In the genomic region with DNA sequence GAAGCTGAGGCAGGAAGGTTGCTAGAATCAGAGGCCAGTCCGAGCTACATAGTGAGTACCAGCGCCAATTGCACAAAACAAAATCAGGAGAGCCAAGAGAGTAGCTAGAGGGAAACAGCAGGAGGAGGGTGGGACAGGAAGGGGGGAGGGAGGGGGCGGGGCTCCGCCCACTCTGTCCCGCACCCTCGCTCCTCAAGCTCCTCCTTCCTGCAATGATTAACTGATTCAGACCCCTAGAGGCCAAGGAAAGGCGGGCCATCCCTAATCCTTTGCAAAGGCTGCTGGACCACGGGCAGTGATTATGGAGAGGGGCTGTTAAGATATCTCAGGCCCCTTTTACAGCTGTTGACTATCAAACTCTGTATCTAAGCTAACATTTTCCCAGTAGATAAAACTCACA, we compare ENCODE assay signal across 9 mouse cellular contexts. TPM values are rescaled to one million over a fixed set of nuclear protein-coding genes. Genes with fewer than 3 reads are reported as not detected.
DNase-seq lines count a peak whose midpoint lies in the region; ATAC-seq and TF ChIP-seq lines count a peak whose summit lies in the region.
"Had no signal": no experiment of that assay in that cellular context is flagged by ENCODE, and none has a peak within 500 bp of the region (broad histone marks: within the 10 kb centered on the region; RNA-seq: fewer than 3 reads in every experiment).

No protein-coding gene starts in this region.

- H3K4me2 ChIP-seq in intestine, embryonic 15.5 days (replicated peaks), result no peak overlapping the region

- no peaks in the 10 kb centered on the region for H3K36me3 ChIP-seq in intestine, embryonic 15.5 days

- no peaks in the 10 kb centered on the region for H3K9me3 ChIP-seq in intestine, embryonic 15.5 days

- H3K9ac ChIP-seq in intestine, embryonic 15.5 days, result no peak overlapping the region

- TF ChIP-seq CTCF in lung, adult 2 months (IDR thresholded peaks at IDR 0.05; ENCODE audit: insufficient read depth, low read length), result no peak

- DNase-seq in kidney, postnatal 10 days, result peak; percentile 35
- no peak for DNase-seq in kidney, adult 9 months
- peak; percentile 30 for DNase-seq in T-cell, adult 2 months (ENCODE audit: low spot score)
- DNase-seq in retina, embryonic 14.5 days (ENCODE audit: low spot score), result peak; percentile 60
- no peak for DNase-seq in ovary, adult 18-20 months (ENCODE audit: low spot score)
- no peak for DNase-seq in right cerebral cortex, postnatal 10 days (ENCODE audit: low spot score in 2 of 2)
- DNase-seq in lung, adult 2 months, result no peak
- DNase-seq: kidney, adult 11 months had no signal

- peak; percentile 71 for ATAC-seq in intestine, embryonic 15.5 days

- no peak overlapping the region for H3K27ac ChIP-seq in intestine, embryonic 15.5 days

- no peaks in the 10 kb centered on the region for H3K27me3 ChIP-seq in intestine, embryonic 15.5 days (replicated peaks)

- no peaks in the 10 kb centered on the region for H3K4me1 ChIP-seq in intestine, embryonic 15.5 days (replicated peaks)
- H3K4me1 ChIP-seq in lung, adult 2 months (ENCODE audit: control insufficient read depth, insufficient read depth, low read length), result no peaks in the 10 kb centered on the region

- H3K4me3 ChIP-seq in intestine, embryonic 15.5 days (replicated peaks), result no peak overlapping the region
- no peak overlapping the region for H3K4me3 ChIP-seq in lung, adult 2 months (replicated peaks; ENCODE audit: extremely low read depth, low read depth, low read length)

- WGBS in intestine, embryonic 15.5 days, result 21% methylated on average over 8 of the region's 8 CpGs
- 16% methylated on average over 8 of the region's 8 CpGs for WGBS in lung, adult 2 months

- no peak for TF ChIP-seq POLR2A in lung, adult 2 months (IDR thresholded peaks at IDR 0.05; ENCODE audit: borderline replicate concordance, extremely low read depth, low read depth, low read length)

RNA-seq across cellular contexts. Expression of gene Phgdh, which starts 8.9 kb away (rescaled TPM):
- 291 and 356 TPM in 2 replicates for polyA plus RNA-seq in intestine, embryonic 15.5 days (2015; fragmentation: Nextera tagmentation; extraction: Ambion mirVana)
- 19.8 and 21.4 TPM in 2 replicates for polyA plus RNA-seq in lung, adult 2 months (2012; rRNA removed)

RNA-seq across cellular contexts. Expression of gene Zfp697, which starts 33.6 kb away (rescaled TPM):
- polyA plus RNA-seq in intestine, embryonic 15.5 days (2015; fragmentation: Nextera tagmentation; extraction: Ambion mirVana), result 7.1 and 7.2 TPM in 2 replicates
- 17.0 and 17.9 TPM in 2 replicates for polyA plus RNA-seq in lung, adult 2 months (2012; rRNA removed)

Comparison
In these comparisons a context has a peak if more than half of its experiments do, and no peak if none do; other contexts are left out.
1. DNase-seq: peak in kidney, postnatal 10 days (single experiment), T-cell, adult 2 months (single experiment) and retina, embryonic 14.5 days (single experiment); none in kidney, adult 9 months (single experiment), ovary, adult 18-20 months (single experiment), right cerebral cortex, postnatal 10 days (0 of 2) and lung, adult 2 months (single experiment).
2. RNA of gene Phgdh, which starts 8.9 kb away (polyA plus RNA-seq): 291 to 356 TPM in intestine, embryonic 15.5 days; 19.8 to 21.4 TPM in lung, adult 2 months; every median in the first group is over 10 times any median in the second.